Mouse (Mus musculus) heart, embryonic 10.5 days (tissue): Measurements from ENCODE around the gene Tgm1. TPM values are rescaled to one million over a fixed set of nuclear protein-coding genes. Genes with fewer than 3 reads are reported as not detected.
A peak's percentile ranks its signal among the peaks of the same experiment; 100 is the strongest.
"Not testable (repeated sequence)": the region's sequence is repeated elsewhere in the genome, so short reads cannot be mapped to it uniquely, and the experiment has no call there.

Source experiments
- DNase-seq: peaks from one replicate; pipeline ENCODE4 v3.0.0-alpha.2; 2017; ENCODE audit warnings: low spot score
- H3K27ac ChIP-seq: fragments of 300-500 bp; sonication (generic); 2 replicates; pipeline ENCODE4 v1.5.1; 2016; ENCODE audit warnings: mild to moderate bottlenecking
- H3K27me3 ChIP-seq: fragments of 300-500 bp; sonication (generic); 2 replicates; pipeline ENCODE4 v1.6.1; 2016; ENCODE audit warnings: mild to moderate bottlenecking; ENCODE audit not compliant: poor library complexity, insufficient read depth, severe bottlenecking
- H3K36me3 ChIP-seq: fragments of 300-500 bp; sonication (generic); 2 replicates; pipeline ENCODE4 v1.6.1; 2016; ENCODE audit warnings: mild to moderate bottlenecking, moderate library complexity
- H3K4me1 ChIP-seq: fragments of 300-500 bp; sonication (generic); 2 replicates; pipeline ENCODE4 v1.6.1; 2016; ENCODE audit warnings: mild to moderate bottlenecking
- H3K4me3 ChIP-seq: fragments of 300-500 bp; sonication (generic); 2 replicates; pipeline ENCODE4 v1.5.1; 2016; ENCODE audit warnings: mild to moderate bottlenecking, moderate library complexity
- H3K9me3 ChIP-seq: fragments of 300-500 bp; sonication (generic); 2 replicates; pipeline ENCODE4 v1.6.1; 2016; ENCODE audit warnings: mild to moderate bottlenecking, moderate library complexity
- WGBS: fragments of 180-500 bp; shearing (Covaris S2); methylation state at CpG from one replicate; pipeline ENCODE4 v1.1.7; 2016; 5-methylcytosine and 5-hydroxymethylcytosine counted together
- polyA plus RNA-seq: library from polyadenylated mRNA; unstranded; fragments of >200 nt; fragmentation: Nextera tagmentation; extraction: Ambion mirVana; gene quantifications from 2 replicates; pipeline ENCODE4 v1.2.1, GENCODE M21; 2016

The Tgm1 gene
- polyA plus RNA-seq = 0.46 and 1.6 TPM in 2 replicates

GRCm38 (mm10) chr14:55713729-55714122 is at the start of gene Tgm1:
Tgm1 (minus strand) TSS chr14:55713926.
- Histone ChIP-seq H3K27ac (no peak within 1 kb of the TSS; the same call in 1 of the 2 replicates), H3K9me3 (no peaks in the 10 kb centered on the region), H3K4me1 (peaks cover 13% of the 10 kb centered on the region), H3K27me3 (peaks cover 38% of the 10 kb centered on the region), H3K36me3 (peaks cover 25% of the 10 kb centered on the region), H3K4me3 (peak within 1 kb of the TSS; percentile 50)
- peak; percentile 75 for DNase-seq
- WGBS = 10% methylated on average over 4 of the region's 4 CpGs

- WGBS = 28% methylated on average over 7 of the region's 7 CpGs
- peaks cover 74% of the 10 kb centered on the region for H3K27me3 ChIP-seq
- H3K4me1 ChIP-seq = peaks cover 53% of the 10 kb centered on the region
- H3K4me3 ChIP-seq = no peak overlapping the region
- no peaks in the 10 kb centered on the region for H3K36me3 ChIP-seq
- no peaks in the 10 kb centered on the region for H3K9me3 ChIP-seq
- peak overlapping the region; percentile 42; the same call in 1 of the 2 replicates for H3K27ac ChIP-seq
- DNase-seq = no peak
Observed at GRCm38 (mm10) chr14:55763166-55763565, 49.4 kb upstream of the Tgm1 start.

GRCm38 (mm10) chr14:55762001-55762821 is 48.5 kb upstream of the Tgm1 start:
- Histone ChIP-seq H3K4me3 (peak overlapping the region; percentile 72), H3K27ac (peak overlapping the region; percentile 90), H3K27me3 (peaks cover 65% of the 10 kb centered on the region), H3K4me1 (peaks cover 52% of the 10 kb centered on the region), H3K36me3 (no peaks in the 10 kb centered on the region), H3K9me3 (no peaks in the 10 kb centered on the region)
- 1% methylated on average over 77 of the region's 77 CpGs for WGBS
- DNase-seq = no peak

- H3K9me3 ChIP-seq = no peaks in the 10 kb centered on the region
- peaks cover 50% of the 10 kb centered on the region for H3K4me1 ChIP-seq
- DNase-seq = no peak
- peaks cover 7% of the 10 kb centered on the region; the same call in 1 of the 2 replicates for H3K36me3 ChIP-seq
- peak within 1 kb of the TSS; percentile 72 for H3K4me3 ChIP-seq
- 55% methylated on average over 6 of the region's 6 CpGs for WGBS
- peak within 1 kb of the TSS; percentile 90 for H3K27ac ChIP-seq
- H3K27me3 ChIP-seq = peaks cover 54% of the 10 kb centered on the region
Observed at GRCm38 (mm10) chr14:55761163-55761562, 47.4 kb upstream of the Tgm1 start, which contains the start of gene Ltb4r2. Ltb4r2 (plus strand) TSS chr14:55761428.

- peaks cover 17% of the 10 kb centered on the region for H3K36me3 ChIP-seq
- not testable (repeated sequence) for H3K9me3 ChIP-seq, H3K27ac ChIP-seq
- peaks cover 44% of the 10 kb centered on the region for H3K27me3 ChIP-seq
- 3% methylated on average over 6 of the region's 6 CpGs for WGBS
- peak; percentile 92 for DNase-seq
- H3K4me3 ChIP-seq = peak overlapping the region; percentile 23; the same call in 1 of the 2 replicates
- H3K4me1 ChIP-seq = peaks cover 50% of the 10 kb centered on the region
Observed at GRCm38 (mm10) chr14:55760156-55760555, 46.4 kb upstream of the Tgm1 start.

- peaks cover 35% of the 10 kb centered on the region for H3K36me3 ChIP-seq
- H3K4me1 ChIP-seq = peaks cover 42% of the 10 kb centered on the region
- peaks cover 32% of the 10 kb centered on the region for H3K27me3 ChIP-seq
- peak within 1 kb of the TSS; percentile 30 for H3K4me3 ChIP-seq
- no peak for DNase-seq
- 14% methylated on average over 8 of the region's 8 CpGs for WGBS
- peak within 1 kb of the TSS; percentile 65 for H3K27ac ChIP-seq
- H3K9me3 ChIP-seq = no peaks in the 10 kb centered on the region
Observed at GRCm38 (mm10) chr14:55758363-55758784, 44.6 kb upstream of the Tgm1 start, which contains the start of gene Cideb. Cideb (minus strand) TSS chr14:55758458.

- H3K27me3 ChIP-seq = peaks cover 24% of the 10 kb centered on the region
- H3K9me3 ChIP-seq = no peaks in the 10 kb centered on the region
- 34% methylated on average over 6 of the region's 6 CpGs for WGBS
- H3K36me3 ChIP-seq = peaks cover 43% of the 10 kb centered on the region
- DNase-seq = no peak
- peak overlapping the region; percentile 30 for H3K4me3 ChIP-seq
- H3K4me1 ChIP-seq = peaks cover 34% of the 10 kb centered on the region
- H3K27ac ChIP-seq = no peak overlapping the region
Observed at GRCm38 (mm10) chr14:55757566-55757965, 43.8 kb upstream of the Tgm1 start.

GRCm38 (mm10) chr14:55747051-55747847 is 33.5 kb upstream of the Tgm1 start:
- Histone ChIP-seq H3K27me3 (no peaks in the 10 kb centered on the region), H3K36me3 (peaks cover 54% of the 10 kb centered on the region), H3K4me1 (peaks cover 31% of the 10 kb centered on the region), H3K4me3 (peak overlapping the region; percentile 86), H3K27ac (no peak overlapping the region), H3K9me3 (no peaks in the 10 kb centered on the region)
- no peak for DNase-seq
- WGBS = 84% methylated on average over 10 of the region's 10 CpGs

GRCm38 (mm10) chr14:55745861-55746237 is 32.1 kb upstream of the Tgm1 start:
- peak overlapping the region; percentile 87 for H3K27ac ChIP-seq
- under 1% methylated on average over 31 of the region's 31 CpGs for WGBS
- no peaks in the 10 kb centered on the region for H3K9me3 ChIP-seq
- H3K4me1 ChIP-seq = peaks cover 31% of the 10 kb centered on the region
- DNase-seq = no peak
- peak overlapping the region; percentile 86 for H3K4me3 ChIP-seq
- H3K27me3 ChIP-seq = no peaks in the 10 kb centered on the region
- H3K36me3 ChIP-seq = peaks cover 46% of the 10 kb centered on the region

GRCm38 (mm10) chr14:55745180-55745860 is 31.6 kb upstream of the Tgm1 start, which contains the start of the genes Dhrs1 and Nop9:
Dhrs1 (minus strand) TSS chr14:55745690.
Nop9 (plus strand) TSS chr14:55745693.
- Histone ChIP-seq H3K27ac (peak within 1 kb of the TSS; percentile 87), H3K4me1 (peaks cover 31% of the 10 kb centered on the region), H3K4me3 (peak within 1 kb of the TSS; percentile 86), H3K36me3 (peaks cover 46% of the 10 kb centered on the region), H3K9me3 (no peaks in the 10 kb centered on the region), H3K27me3 (no peaks in the 10 kb centered on the region)
- DNase-seq = peak; percentile 96
- 2% methylated on average over 48 of the region's 48 CpGs for WGBS

- H3K4me3 ChIP-seq = no peak overlapping the region
- H3K27me3 ChIP-seq = no peaks in the 10 kb centered on the region
- 19% methylated on average over 10 of the region's 10 CpGs for WGBS
- no peak overlapping the region for H3K27ac ChIP-seq
- peak; percentile 89 for DNase-seq
- peaks cover 48% of the 10 kb centered on the region for H3K36me3 ChIP-seq
- peaks cover 31% of the 10 kb centered on the region for H3K4me1 ChIP-seq
- H3K9me3 ChIP-seq = no peaks in the 10 kb centered on the region
Observed at GRCm38 (mm10) chr14:55743711-55744110, 30.0 kb upstream of the Tgm1 start.

- WGBS = 89% methylated on average over 9 of the region's 9 CpGs
- Histone ChIP-seq H3K36me3 (peaks cover 34% of the 10 kb centered on the region), H3K4me1 (no peaks in the 10 kb centered on the region), H3K9me3 (no peaks in the 10 kb centered on the region), H3K27ac (no peak overlapping the region), H3K4me3 (no peak overlapping the region), H3K27me3 (no peaks in the 10 kb centered on the region)
- no peak for DNase-seq
Observed at GRCm38 (mm10) chr14:55737086-55737687, 23.5 kb upstream of the Tgm1 start.
